Mouse (Mus musculus) brown adipose tissue, adult 24 weeks (tissue): ENCODE data around the gene Zmynd11. TPM values are rescaled to one million over a fixed set of nuclear protein-coding genes. Genes with fewer than 3 reads are reported as not detected.
A peak's percentile ranks its signal among the peaks of the same experiment; 100 is the strongest.

Experiments used
- H3K27ac ChIP-seq: fragments of 200-500 bp; replicated peaks from 2 replicates; pipeline ENCODE4 v1.5.1; 2012; ENCODE audit warnings: low read depth, mild to moderate bottlenecking, low read length
- H3K4me1 ChIP-seq: fragments of 200-500 bp; 2 replicates; pipeline ENCODE4 v1.6.1; 2012; ENCODE audit warnings: low read length, mixed read lengths; ENCODE audit not compliant: control insufficient read depth, insufficient read depth, insufficient read length
- H3K4me3 ChIP-seq: fragments of 200-500 bp; 2 replicates; pipeline ENCODE4 v1.5.1; 2012; ENCODE audit warnings: low read depth, mild to moderate bottlenecking, low read length, moderate library complexity; ENCODE audit not compliant: insufficient read depth
- polyA plus RNA-seq: library from polyadenylated mRNA; stranded (reverse); fragments of >200 nt; gene quantifications from 2 replicates; pipeline ENCODE4 v1.2.4, GENCODE M21; 2012; ENCODE audit not compliant: missing spikeins, insufficient read depth, insufficient read length

Zmynd11 gene
- polyA plus RNA-seq = 55.8 and 69.9 TPM in 2 replicates

DNA sequence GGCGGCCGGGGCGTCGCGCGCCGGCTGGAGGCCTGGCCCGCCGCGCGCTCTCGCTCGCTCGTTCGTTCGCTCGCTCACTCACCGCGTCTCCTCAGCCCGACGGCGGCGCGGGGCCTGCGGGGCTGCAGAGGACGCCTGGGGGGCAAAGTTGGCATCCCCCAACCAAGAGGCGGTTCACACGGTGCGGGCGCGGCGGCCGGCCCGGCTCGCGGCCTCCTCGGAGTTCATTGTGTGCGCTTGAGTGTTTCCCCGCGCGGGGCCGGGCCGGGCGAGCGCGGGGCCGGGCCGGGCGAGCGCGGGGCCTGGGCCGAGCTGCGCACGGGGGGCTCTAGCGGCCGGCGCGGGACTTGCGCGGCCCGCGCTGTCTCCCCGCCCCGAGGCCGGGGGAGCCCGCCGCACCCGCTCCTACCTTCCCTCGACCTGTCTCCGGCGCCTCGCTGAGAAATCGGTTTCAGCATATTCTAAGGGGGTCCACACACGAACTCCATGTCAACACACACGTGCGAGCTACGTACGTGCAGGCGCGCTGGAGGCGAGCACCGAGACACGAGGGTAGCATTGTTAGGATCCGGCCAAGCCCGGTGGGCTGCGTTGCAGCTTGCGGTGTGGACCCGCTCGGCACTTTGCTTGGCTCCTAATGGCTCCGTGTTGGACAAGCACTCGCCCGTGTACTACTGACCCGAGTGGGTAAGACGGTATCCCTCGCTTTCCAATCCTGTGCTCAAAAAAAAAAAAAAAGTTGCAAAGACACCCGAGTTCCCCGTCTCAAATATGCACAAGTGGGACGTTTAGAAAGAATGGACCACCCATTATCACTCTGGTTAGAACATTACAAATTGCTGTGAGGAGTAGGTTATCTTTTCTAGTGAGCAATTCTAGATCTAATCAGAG is at the start of gene Zmynd11:
Zmynd11 (minus strand) TSS at position 685 of the 891 bp plus-strand sequence.
- H3K4me1 ChIP-seq = no peaks in the 10 kb centered on the region; the same call in 1 of the 2 replicates
- H3K4me3 ChIP-seq = peak within 1 kb of the TSS; percentile 83
- H3K27ac ChIP-seq = peak within 1 kb of the TSS; percentile 64

- H3K27ac ChIP-seq = no peak overlapping the region
- 0 out of 2 replicates have a peak overlapping the region, but pooled peaks have one; percentile 24 for H3K4me3 ChIP-seq
Observed at GRCm38 (mm10) chr13:9795889-9796631, 30.9 kb upstream of the Zmynd11 start.

GRCm38 (mm10) chr13:9786050-9786449 is 20.9 kb upstream of the Zmynd11 start:
- Histone ChIP-seq H3K4me1 (no peaks in the 10 kb centered on the region), H3K27ac (no peak overlapping the region), H3K4me3 (no peak overlapping the region)

More at GRCm38 (mm10) chr13:9795889-9796631, 30.9 kb upstream of the Zmynd11 start:
- H3K4me1 ChIP-seq = no peaks in the 10 kb centered on the region

DNA sequence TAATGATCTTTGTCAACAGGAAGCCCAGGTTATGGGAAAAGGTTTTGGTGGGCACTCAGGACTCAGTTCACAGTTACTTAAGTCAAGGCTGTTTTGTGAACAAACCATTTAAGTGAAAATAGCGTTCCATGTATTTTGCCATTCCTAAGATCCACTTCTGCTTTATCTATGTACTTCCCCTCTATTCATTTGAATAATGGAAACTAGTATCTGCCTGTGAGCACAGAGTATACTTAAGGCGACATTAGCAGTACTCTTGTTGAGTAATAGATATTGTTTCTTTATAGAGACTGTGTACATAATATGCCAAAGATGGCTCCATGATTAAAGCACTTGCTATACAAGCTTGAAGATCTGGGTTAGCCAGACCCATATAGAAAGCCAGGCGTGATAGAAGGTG is 18.6 kb upstream of the Zmynd11 start:
- no peak overlapping the region for H3K4me3 ChIP-seq
- no peak overlapping the region for H3K27ac ChIP-seq
- no peaks in the 10 kb centered on the region for H3K4me1 ChIP-seq

DNA sequence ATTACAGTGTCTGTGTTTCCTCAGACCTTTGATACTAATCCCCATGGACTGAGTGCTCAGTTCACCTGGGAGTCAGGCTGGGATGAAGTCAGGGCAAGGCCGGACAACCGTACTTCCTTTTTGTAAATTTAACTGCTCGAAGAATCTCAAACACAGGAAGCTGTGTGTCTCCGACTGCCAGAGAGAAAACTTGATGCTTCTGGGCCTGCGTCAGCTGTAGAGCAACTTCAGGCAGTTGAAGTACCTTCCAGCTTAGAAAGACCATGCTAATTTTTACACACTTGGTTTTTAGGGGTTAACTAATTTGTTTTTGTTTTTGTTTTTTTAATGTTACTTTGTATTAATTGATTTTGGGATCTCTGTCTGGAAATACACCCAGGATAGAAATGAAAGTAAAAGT is 10.8 kb upstream of the Zmynd11 start:
- Histone ChIP-seq H3K27ac (no peak overlapping the region), H3K4me3 (no peak overlapping the region), H3K4me1 (no peaks in the 10 kb centered on the region)

DNA sequence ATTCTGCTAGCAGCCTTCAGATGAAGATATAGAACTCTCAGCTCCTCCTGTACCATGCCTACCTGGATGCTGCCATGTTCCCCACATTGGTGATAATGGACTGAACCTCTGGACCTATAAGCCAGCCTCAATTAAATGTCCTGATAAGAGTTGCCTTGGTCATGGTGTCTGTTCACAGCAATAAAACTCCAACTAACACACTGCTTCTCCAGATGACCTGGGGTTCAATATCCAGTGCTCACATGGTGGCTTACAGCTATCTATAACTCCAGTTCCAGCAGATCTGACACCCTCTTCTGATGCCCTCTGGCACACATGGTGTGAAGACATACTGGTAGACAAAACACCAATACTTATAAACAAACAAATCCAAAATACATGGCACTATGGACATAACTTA is 8.9 kb upstream of the Zmynd11 start:
- Histone ChIP-seq H3K4me3 (no peak overlapping the region), H3K27ac (no peak overlapping the region)

GRCm38 (mm10) chr13:9767279-9767678 is 2.1 kb upstream of the Zmynd11 start:
- no peaks in the 10 kb centered on the region; the same call in 1 of the 2 replicates for H3K4me1 ChIP-seq
- H3K27ac ChIP-seq = no peak overlapping the region
- no peak overlapping the region for H3K4me3 ChIP-seq

More for the DNA sequence above, 8.9 kb upstream of the Zmynd11 start:
- no peaks in the 10 kb centered on the region for H3K4me1 ChIP-seq

- no peaks in the 10 kb centered on the region; the same call in 1 of the 2 replicates for H3K4me1 ChIP-seq
- no peak overlapping the region for H3K4me3 ChIP-seq
Observed at GRCm38 (mm10) chr13:9766497-9766896, 1.4 kb upstream of the Zmynd11 start.

GRCm38 (mm10) chr13:9765537-9765851 is 364 bp upstream of the Zmynd11 start:
- Histone ChIP-seq H3K4me3 (no peak overlapping the region; the same call in 1 of the 2 replicates), H3K4me1 (no peaks in the 10 kb centered on the region; the same call in 1 of the 2 replicates), H3K27ac (no peak overlapping the region)

More at GRCm38 (mm10) chr13:9766497-9766896, 1.4 kb upstream of the Zmynd11 start:
- no peak overlapping the region for H3K27ac ChIP-seq

DNA sequence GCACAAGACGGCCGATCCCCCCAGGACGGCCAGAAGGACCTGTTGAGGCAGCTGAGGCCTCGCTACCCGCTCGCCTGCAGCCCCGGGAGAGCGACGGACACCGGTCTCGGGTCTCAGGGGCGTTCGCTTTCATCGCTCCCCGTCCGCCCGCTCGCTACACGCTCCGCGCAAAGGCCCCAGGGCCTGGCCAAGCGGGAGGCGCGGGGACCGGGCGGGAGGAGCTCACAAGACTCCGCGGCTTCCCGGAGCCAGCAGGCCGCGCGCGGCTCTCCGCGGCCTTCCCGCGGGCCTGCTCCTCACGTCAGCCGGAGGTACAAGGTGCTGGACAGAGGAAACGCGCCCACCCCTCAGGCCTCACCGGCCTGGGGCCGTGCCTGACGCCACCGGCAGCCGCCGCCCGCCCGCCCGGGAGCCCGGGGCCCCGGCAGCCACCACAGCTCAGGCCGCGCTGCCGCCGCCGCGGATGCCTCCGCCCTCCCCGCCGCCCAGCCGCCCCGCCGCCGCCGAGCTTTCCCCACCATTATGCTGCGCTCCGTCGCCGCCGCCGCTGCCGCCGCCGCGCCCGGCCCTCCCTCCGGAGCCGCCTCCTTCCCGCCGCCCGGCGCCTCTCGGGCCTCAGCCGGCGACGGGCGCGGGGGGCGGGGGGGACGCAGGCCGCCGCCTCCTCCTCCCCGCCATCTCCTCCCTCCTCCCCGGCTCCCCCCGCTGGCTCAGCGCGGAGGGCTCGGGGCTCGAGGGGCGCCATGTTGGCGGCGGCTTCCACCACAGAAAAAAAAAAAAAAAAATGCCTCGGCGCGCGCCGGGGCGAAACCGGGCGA is 1.1 kb downstream of the Zmynd11 start:
- no peaks in the 10 kb centered on the region; the same call in 1 of the 2 replicates for H3K4me1 ChIP-seq
- peak overlapping the region; percentile 72 for H3K27ac ChIP-seq
- H3K4me3 ChIP-seq = peak overlapping the region; percentile 83

DNA sequence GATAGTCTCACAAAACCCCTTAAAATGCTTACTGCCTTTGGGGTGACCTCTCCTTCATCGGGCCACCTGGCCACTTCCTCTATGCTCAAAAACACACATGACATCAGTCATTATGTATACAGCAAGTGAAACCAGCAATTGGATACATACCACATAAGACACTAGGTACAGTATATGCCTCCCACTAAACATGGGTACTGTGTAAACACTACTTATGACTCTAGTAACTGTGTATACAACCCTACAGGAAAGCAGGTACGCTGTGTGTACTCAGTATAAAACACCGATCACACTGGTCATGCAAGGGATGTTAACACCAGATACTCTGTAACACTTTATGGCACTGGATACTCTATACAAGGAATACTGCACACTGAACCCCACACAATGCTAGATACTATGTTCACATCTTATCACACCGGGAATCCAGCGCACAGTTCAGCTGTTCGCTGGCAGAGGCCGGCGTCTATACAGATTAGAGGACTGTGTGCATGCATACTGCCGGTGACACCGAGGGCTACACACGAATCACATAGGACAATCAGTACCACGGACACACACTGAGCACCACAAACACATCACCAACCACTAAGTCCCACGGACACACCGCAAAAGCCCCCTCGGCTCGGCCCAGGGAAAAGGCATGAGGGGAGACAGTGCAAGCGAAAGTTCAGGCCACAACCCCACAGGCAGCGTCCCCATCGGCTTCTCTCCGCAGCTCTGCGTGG is 1.9 kb downstream of the Zmynd11 start:
- H3K27ac ChIP-seq = peak overlapping the region; percentile 72
- peak overlapping the region; percentile 83 for H3K4me3 ChIP-seq
- H3K4me1 ChIP-seq = no peaks in the 10 kb centered on the region; the same call in 1 of the 2 replicates

DNA sequence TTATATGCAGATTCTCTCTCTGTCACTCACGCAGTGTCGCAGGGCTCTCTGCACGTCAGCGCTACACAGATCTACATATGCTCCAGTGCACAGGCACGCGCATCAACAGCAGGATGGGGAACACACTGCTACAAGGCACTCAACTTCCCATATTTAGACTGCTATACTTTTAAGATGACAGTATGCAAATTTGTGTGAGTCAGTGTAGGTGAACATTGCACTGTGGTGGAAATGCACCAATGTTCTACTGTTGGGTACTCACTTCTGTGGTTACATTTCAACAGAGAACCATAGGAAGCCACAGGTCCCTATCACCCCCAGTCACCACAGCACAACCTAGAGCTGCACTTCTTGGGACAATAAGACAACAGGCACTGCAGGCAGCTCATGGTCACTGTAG is 5.1 kb downstream of the Zmynd11 start:
- H3K4me3 ChIP-seq = no peak overlapping the region
- peaks cover 5% of the 10 kb centered on the region for H3K4me1 ChIP-seq
- H3K27ac ChIP-seq = no peak overlapping the region

GRCm38 (mm10) chr13:9757842-9758491 is 7.2 kb downstream of the Zmynd11 start:
- Histone ChIP-seq H3K4me3 (no peak overlapping the region), H3K27ac (no peak overlapping the region), H3K4me1 (peaks cover 8% of the 10 kb centered on the region)

GRCm38 (mm10) chr13:9753706-9754105 is 11.4 kb downstream of the Zmynd11 start:
- Histone ChIP-seq H3K27ac (no peak overlapping the region), H3K4me1 (peaks cover 13% of the 10 kb centered on the region), H3K4me3 (no peak overlapping the region)
